Mouse (Mus musculus): ENCODE data around the gene Macrod2.

Gene Macrod2

DNA sequence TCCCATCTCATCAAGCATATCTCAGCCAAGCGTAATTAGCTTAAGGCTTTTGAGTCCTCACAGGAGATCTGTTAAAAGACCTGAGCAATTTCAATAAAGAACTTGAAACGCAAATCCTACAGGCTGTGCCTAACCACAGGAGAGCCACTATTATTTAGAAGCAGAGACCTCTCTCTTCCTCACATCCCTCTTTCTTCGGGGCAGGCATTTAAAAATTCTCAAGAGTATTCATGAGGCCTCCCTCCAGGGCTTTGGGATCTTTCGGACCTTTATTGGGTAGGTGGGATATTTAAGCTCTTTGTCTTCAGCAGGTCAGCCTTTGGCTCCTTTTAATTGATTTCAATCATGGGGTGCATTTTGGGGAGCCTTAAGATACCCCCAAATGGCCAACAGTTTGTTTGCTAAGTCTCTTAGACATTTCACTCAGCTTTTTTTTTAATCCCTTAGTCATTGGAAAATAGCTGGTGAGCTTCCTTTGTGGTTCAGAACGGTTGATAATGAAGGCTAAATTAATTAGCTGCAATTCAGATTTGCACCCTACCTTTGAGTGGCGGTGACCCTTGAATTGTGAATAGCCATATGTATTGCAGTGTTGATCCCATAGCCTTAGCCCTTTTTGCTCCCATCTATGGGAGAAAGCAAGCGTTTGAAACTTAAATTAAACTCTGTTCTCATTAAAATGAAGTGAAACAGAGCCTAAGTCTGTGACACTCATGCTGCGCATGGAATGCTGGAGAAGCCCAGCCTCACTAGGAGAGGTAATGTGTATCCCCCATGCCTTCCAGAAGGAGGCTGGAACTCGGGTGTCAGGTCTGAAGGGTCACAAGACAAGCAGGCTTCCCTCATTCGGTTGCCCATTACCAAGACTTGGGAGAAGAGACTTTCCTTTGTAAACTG lies 1940.2 kb downstream of the Macrod2 start:
- TF ChIP-seq GATA4 (IDR thresholded peaks at IDR 0.05; ENCODE audit: insufficient replicate concordance, low read length): no peak

DNA sequence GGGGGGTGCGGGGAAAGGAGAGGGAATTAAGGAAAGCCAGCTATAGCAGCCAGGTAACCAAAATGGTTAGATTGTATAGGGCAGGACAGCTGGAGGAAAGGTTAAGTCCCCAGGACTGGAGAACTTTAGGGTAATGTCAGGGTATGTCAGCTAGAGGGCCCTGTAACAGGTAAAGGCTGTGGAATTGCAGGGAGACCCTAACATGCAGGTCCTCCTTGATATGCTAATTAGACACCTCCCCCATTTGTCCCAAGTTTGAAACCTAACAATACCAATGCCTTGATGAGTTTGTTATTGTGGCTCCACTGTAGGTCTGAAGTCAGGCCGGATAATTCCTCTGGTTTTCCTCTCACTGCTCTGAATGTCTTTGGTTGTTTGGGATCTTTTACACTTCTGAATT lies 1948.9 kb downstream of the Macrod2 start:
- TF ChIP-seq GATA4 (IDR thresholded peaks at IDR 0.05; ENCODE audit: insufficient replicate concordance, low read length): no peak

DNA sequence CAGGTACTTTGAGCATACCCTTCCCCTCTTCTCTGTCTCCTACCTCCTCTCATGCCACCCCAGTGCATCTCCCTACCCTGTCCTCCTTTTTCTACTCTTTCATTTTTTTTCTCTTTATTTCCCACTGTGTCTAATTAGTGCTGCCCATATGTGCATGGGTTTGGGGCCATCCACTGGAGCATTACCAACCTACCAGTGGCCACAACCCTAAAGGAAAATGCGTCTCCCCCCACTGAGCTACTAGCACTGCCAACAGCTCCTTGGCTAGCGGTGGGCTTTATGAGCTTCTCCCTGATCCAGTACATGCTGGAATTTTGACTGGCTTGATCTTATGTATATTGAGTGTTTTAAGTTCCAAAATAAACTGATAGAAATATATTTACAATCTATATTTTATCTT lies 1949.6 kb downstream of the Macrod2 start:
- no peak for TF ChIP-seq GATA4 (IDR thresholded peaks at IDR 0.05; ENCODE audit: insufficient replicate concordance, low read length)

DNA sequence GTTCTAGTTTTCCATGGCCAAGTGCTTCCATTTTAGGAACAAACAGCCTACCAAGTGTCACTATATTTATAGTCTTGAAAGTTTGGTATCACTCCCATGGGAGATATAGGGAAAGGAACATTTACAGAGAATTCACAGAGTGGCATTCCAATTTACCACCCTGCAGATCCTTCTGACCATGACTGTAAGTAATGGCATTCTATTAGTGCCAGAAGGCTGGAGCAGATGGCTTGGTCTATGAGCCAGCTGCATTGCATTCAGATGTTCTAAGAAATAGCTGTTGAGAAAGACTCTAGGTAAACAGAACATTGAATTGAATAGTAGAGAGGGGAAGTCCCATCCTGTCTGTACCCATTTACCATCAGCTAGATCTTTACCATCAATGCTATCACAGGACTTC lies 1954.7 kb downstream of the Macrod2 start:
- TF ChIP-seq GATA4 (IDR thresholded peaks at IDR 0.05; ENCODE audit: insufficient replicate concordance, low read length): no peak

DNA sequence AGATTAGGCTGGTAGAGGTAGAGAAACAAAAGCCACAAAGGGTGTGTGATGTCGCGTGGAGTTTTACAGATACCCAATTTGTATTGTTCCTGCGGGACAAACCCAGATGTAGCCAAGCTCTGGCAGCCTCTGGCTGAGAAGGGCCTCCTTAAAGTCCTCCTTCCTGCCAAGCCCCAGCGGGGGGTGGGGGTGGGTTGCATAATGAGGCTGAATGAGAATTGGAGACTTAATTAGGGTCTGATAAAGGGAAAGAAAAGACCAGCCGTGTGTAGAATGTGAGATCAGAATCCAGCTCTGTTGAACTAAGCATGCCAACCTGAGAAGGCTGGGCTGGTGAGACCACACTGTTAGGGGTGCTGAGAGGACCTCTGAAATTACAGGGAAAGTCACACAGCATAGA lies 1967.8 kb downstream of the Macrod2 start:
- no peak for TF ChIP-seq GATA4 (IDR thresholded peaks at IDR 0.05; ENCODE audit: insufficient replicate concordance, low read length)

DNA sequence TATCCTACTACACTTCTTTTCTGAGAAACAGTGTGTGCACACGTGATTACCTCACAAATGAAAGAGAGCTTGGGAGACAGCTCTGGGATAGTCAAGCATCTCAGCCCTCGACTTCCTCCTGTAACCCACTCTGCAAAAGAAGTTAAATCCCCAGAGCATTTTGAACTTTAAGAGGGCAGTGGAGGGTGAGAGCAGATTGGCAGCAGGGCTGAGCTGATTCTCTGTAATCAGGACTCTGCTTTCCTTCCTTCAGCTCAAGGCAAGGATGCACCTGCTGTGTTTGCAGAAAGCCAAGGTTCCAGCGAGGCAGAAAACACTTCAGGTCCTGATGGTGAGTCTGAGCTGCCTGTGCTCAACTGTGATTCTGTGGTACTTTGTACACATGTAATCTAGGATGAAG lies 1978.9 kb downstream of the Macrod2 start:
- no peak for TF ChIP-seq GATA4 (IDR thresholded peaks at IDR 0.05; ENCODE audit: insufficient replicate concordance, low read length)

DNA sequence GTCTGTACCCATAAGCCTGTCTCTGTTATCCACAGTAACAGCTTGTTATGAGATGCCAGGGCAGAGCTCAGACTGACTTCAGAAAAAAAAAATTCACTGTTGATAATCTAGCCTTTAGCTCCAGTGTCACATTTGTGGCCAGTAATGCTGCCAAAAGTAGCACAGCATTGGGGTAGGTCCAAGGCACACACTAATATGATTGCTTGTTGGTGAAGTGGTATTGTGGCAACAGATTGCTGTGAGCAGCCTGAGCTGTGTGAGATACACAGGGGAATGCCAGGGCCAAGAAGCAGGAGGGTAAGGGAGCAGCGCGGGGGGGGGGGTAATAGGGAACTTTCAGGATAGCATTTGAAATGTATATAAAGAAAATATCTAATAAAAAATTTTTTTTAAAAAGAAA lies 1985.5 kb downstream of the Macrod2 start:
- TF ChIP-seq GATA4 (IDR thresholded peaks at IDR 0.05; ENCODE audit: insufficient replicate concordance, low read length): no peak

DNA sequence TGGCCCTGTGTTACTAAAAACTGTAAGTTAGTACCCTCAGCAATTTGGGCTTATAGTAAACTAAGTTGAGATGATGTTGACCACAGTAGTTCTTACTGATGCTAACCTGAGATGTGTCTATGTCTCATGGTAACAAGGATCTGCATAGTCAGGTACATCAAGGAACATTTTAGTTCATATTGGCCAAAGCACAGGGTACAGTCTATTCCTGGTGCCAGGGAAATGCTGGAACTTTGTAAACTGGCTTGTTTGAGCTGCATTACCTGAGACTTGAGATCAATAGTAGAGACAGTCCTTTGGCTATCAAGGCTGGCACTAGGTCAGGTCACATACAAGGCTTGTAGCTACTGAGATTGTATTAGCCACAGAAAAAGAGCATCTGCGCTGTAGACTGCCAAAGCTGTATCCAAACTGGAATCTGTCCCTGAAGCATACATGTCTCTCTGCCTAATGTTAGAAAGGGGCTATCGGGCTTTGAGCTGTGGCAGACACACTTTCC lies 1986.0 kb downstream of the Macrod2 start:
- TF ChIP-seq GATA4 (IDR thresholded peaks at IDR 0.05; ENCODE audit: insufficient replicate concordance, low read length): no peak

DNA sequence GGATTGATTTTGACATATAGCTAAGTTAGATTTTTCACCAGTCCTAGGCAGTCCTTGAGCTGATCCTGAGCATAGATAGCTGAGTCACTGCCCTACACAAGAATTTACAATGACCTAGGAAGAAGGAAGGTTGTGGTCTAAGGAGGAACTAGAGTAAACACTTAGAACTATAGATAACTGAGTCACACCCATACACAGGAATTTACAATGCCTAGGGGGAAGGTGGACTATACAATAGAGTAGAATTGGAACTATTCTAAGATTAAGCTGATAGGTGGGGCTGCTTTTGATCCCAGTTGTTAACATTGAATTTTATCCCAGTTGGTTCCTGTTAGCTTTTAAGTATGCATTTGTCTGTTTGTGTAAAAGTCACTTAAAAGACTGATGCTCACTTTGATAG lies 1998.4 kb downstream of the Macrod2 start:
- TF ChIP-seq GATA4 (IDR thresholded peaks at IDR 0.05; ENCODE audit: insufficient replicate concordance, low read length): no peak

DNA sequence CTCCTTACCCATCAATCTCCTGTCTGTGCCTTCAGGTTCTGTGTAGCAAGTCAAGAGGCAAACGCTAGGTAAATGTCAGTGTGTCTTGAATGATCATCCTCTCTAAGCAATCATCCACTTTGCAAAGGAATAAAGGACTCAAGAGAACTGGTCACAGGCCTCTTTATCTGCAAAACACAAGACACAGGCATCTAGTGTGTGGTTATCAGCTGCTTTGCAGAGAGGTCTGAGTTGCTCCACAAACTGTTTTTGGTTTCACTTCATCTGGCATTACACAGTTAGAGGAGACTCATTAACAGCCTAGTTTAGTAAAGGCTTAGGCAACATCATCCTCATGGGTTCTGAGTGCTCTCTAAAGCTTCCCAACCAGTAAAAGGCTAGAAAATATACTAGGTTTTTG lies 2004.4 kb downstream of the Macrod2 start:
- no peak for TF ChIP-seq GATA4 (IDR thresholded peaks at IDR 0.05; ENCODE audit: insufficient replicate concordance, low read length)

DNA sequence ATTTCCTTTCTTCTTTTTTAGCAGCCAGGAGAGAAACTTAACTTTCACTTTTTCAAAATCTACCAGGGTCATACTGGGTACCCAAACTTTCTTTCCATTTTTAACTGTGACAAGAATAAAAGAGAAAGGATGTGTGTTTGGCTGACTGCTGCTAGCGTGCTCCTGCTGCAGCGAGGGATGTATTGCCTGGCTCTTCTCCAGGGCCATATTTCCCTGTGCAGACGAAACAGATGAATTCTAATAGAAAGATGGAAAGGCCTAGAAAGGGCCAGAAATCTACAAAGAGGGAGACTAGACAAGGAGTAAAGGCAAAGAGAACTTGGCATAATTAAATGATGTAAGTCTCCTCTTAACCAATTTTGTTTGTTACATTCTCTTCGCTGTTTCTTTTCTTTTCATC lies 2005.7 kb downstream of the Macrod2 start:
- no peak for TF ChIP-seq GATA4 (IDR thresholded peaks at IDR 0.05; ENCODE audit: insufficient replicate concordance, low read length)

DNA sequence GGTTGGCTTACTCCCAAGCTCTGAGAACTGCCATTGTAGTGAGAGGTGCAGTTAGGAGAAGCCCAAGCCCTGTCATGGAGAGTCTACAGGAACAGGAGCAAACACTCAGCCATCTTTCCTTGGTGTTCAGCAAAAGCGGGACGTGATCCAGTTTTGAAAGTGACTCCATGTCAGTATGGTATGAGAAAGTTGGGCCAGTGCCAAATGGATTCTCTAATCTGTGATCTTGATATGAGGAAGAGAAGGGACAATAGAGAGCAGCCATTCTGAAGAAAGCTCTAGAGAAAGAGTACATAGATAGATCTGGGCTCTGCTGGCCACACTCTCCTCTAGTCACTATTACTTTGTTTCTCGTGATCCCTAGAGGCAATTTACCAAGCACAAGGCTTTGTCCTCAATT lies 2006.2 kb downstream of the Macrod2 start:
- TF ChIP-seq GATA4 (IDR thresholded peaks at IDR 0.05; ENCODE audit: insufficient replicate concordance, low read length): no peak

DNA sequence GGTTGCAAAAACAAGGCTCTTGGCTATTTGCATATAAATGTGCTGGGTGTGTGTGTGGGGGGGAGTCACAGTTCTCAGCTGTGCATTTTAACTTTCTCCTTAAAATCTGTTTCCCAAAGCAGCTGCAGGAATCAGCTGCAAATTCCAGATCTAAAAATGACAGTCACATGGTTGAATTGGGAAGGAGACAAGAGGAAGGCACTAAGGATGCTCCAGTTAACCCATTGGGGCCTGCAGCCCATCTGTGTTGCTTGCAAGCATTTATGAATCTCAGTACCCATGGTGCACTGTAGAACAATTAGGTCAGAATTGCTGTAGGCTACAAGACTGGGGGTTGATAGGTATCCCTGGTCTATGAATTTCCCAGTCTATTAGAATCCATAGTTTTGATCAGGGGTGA lies 2008.3 kb downstream of the Macrod2 start:
- TF ChIP-seq GATA4 (IDR thresholded peaks at IDR 0.05; ENCODE audit: insufficient replicate concordance, low read length): no peak

DNA sequence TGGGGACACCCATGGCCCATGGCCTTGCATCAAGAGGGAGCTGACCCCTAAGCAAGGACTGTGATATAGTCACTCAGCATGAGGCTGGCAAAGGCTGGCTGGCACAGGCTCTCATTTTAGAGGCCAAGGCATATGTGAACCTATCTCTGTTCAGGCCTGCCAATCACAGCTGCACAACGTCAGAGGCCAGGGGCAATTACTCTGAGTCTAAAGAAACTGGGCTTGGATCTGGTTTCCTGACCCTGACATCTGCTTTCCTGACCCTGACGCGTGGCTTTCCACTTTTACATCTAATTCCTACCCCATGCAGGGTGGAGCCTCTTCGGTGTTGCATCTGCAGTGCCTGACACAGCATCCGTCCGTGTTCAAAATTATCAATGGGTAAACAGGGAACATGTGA lies 2009.2 kb downstream of the Macrod2 start:
- no peak for TF ChIP-seq GATA4 (IDR thresholded peaks at IDR 0.05; ENCODE audit: insufficient replicate concordance, low read length)

DNA sequence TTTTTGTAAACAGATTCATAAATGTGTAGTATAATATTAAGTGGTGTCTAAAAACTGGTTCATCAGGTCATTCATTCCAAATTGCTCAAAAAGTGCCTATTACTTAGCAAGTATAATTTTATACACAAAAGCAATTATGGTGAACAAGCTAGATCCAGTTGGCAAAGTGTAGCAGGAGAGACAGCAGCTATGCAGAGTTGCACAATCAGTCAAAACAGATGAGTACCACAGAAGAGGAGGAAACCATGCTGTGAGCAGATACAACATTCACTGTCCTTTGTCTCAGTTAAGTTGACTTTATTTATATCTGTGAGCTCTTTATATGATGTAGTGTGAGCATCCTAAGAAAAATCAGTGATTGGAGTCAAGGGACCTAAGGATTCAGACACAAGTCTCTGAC lies 2012.2 kb downstream of the Macrod2 start:
- TF ChIP-seq GATA4 (IDR thresholded peaks at IDR 0.05; ENCODE audit: insufficient replicate concordance, low read length): no peak

DNA sequence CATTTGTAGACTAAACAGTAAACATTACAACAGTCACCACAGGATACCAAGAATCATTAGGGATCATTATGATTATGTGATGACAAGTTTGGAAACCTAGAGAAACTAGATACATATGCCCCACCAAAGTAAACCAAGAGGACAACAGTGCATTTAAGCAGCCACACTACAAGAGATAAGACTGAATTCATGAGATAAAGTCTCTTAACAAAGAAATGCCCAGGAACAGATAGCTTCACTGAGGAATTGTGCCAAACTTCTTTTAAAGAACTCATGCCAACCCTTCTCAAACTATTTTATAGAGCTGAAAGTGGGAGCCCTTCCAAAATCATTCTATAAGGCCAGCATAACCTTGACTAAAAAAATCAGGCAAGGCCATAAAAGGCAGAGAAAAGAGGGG lies 2015.0 kb downstream of the Macrod2 start:
- no peak for TF ChIP-seq GATA4 (IDR thresholded peaks at IDR 0.05; ENCODE audit: insufficient replicate concordance, low read length)

DNA sequence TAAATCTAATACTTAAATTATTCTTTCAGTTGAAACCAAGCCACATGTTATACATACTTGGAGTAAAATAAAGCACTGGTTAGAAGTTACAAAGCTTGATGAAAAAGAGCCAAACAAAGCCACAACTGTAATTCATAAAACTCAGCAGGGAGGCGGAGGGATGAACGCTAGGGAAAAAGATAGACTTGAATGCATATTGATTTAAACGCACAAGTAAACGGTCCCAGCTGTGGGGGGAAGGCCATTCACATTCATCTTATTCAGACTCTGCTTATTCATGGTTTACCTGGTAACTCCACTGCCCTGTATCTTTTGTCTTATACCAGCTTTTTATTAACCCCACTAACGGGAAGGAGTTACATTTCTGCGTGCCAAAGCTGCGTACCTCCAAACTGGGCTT lies 2038.0 kb downstream of the Macrod2 start:
- no peak for TF ChIP-seq GATA4 (IDR thresholded peaks at IDR 0.05; ENCODE audit: insufficient replicate concordance, low read length)

Data from liver, adult (tissue).